Mouse (Mus musculus) hindbrain, embryonic 13.5 days (tissue): ENCODE results near the gene 5730596B20Rik. TPM values are rescaled to one million over a fixed set of nuclear protein-coding genes. Genes with fewer than 3 reads are reported as not detected.

Experiments
- ATAC-seq: fragments of 200-750 bp; cut with Nextera tagmentation; 2 replicates; pipeline ENCODE4 v1.8.0; 2017; ENCODE audit warnings: moderate TSS enrichment; ENCODE audit not compliant: low FRiP score
- H3K27ac ChIP-seq: fragments of 300-500 bp; sonication (generic); 2 replicates; pipeline ENCODE4 v1.5.1; 2015; ENCODE audit warnings: inconsistent platforms, mild to moderate bottlenecking, moderate library complexity
- H3K27me3 ChIP-seq: fragments of 300-500 bp; sonication (generic); 2 replicates; pipeline ENCODE4 v1.6.1; 2015; ENCODE audit warnings: mild to moderate bottlenecking, inconsistent platforms
- H3K36me3 ChIP-seq: fragments of 300-500 bp; sonication (generic); 2 replicates; pipeline ENCODE4 v1.6.1; 2015; ENCODE audit warnings: mild to moderate bottlenecking, inconsistent platforms
- H3K4me1 ChIP-seq: fragments of 300-500 bp; sonication (generic); replicated peaks from 2 replicates; pipeline ENCODE4 v1.6.1; 2015; ENCODE audit warnings: inconsistent platforms
- H3K4me2 ChIP-seq: fragments of 300-500 bp; sonication (generic); 2 replicates; pipeline ENCODE4 v1.6.1; 2015; ENCODE audit warnings: inconsistent platforms, mild to moderate bottlenecking, moderate library complexity
- H3K4me3 ChIP-seq: fragments of 300-500 bp; sonication (generic); 2 replicates; pipeline ENCODE4 v1.5.1; 2015; ENCODE audit warnings: mild to moderate bottlenecking, inconsistent platforms
- H3K9ac ChIP-seq: fragments of 300-500 bp; sonication (generic); 2 replicates; pipeline ENCODE4 v1.6.1; 2015; ENCODE audit warnings: mild to moderate bottlenecking, inconsistent platforms
- H3K9me3 ChIP-seq: fragments of 300-500 bp; sonication (generic); 2 replicates; pipeline ENCODE4 v1.6.1; 2016; ENCODE audit warnings: inconsistent platforms
- WGBS: fragments of 180-500 bp; shearing (Covaris S2); methylation state at CpG from one replicate; pipeline ENCODE4 v1.1.7; 2015; 5-methylcytosine and 5-hydroxymethylcytosine counted together
- polyA plus RNA-seq: library from polyadenylated mRNA; unstranded; fragments of >200 nt; fragmentation: Nextera tagmentation; extraction: Ambion mirVana; gene quantifications from 2 replicates; pipeline ENCODE4 v1.2.1, GENCODE M21; 2015

5730596B20Rik gene
- polyA plus RNA-seq, 1 experiment from 2014 or later = 8.3 TPM

- peak overlapping the region; percentile 95 for H3K27ac ChIP-seq
- peaks cover 39% of the 10 kb centered on the region for H3K4me1 ChIP-seq
- peak overlapping the region; percentile 58 for H3K4me3 ChIP-seq
- peak overlapping the region; percentile 77 for H3K9ac ChIP-seq
- whole genome bisulfite sequencing = under 1% methylated on average over 55 of the region's 55 CpGs
- H3K9me3 ChIP-seq = no peaks in the 10 kb centered on the region
- H3K4me2 ChIP-seq = peak overlapping the region; percentile 64
- ATAC-seq = no peak
- H3K27me3 ChIP-seq = peaks cover 99% of the 10 kb centered on the region
- H3K36me3 ChIP-seq = no peaks in the 10 kb centered on the region
These were observed 28.6 kb downstream of the 5730596B20Rik start for GRCm38 (mm10) chr6:52205638-52206621.

GRCm38 (mm10) chr6:52206882-52207683 lies 29.8 kb downstream of the 5730596B20Rik start:
- WGBS = 4% methylated on average over 4 of the region's 4 CpGs
- peak overlapping the region; percentile 58 for H3K4me3 ChIP-seq

GRCm38 (mm10) chr6:52207684-52207976 lies 30.3 kb downstream of the 5730596B20Rik start:
- H3K4me1 ChIP-seq = peaks cover 53% of the 10 kb centered on the region
- no peaks in the 10 kb centered on the region for H3K36me3 ChIP-seq
- H3K9me3 ChIP-seq = no peaks in the 10 kb centered on the region
- peak overlapping the region; percentile 58 for H3K4me3 ChIP-seq
- peak overlapping the region; percentile 95 for H3K27ac ChIP-seq
- peak overlapping the region; percentile 64 for H3K4me2 ChIP-seq
- no peak for ATAC-seq
- H3K27me3 ChIP-seq = peaks cover 99% of the 10 kb centered on the region
- peak overlapping the region; percentile 77 for H3K9ac ChIP-seq

More at GRCm38 (mm10) chr6:52206882-52207683, 29.8 kb downstream of the 5730596B20Rik start:
- H3K9me3 ChIP-seq = no peaks in the 10 kb centered on the region
- peaks cover 48% of the 10 kb centered on the region for H3K4me1 ChIP-seq
- H3K4me2 ChIP-seq = peak overlapping the region; percentile 64
- peak overlapping the region; percentile 95 for H3K27ac ChIP-seq
- no peaks in the 10 kb centered on the region for H3K36me3 ChIP-seq
- H3K9ac ChIP-seq = peak overlapping the region; percentile 77
- ATAC-seq = no peak
- peaks cover 99% of the 10 kb centered on the region for H3K27me3 ChIP-seq

DNA sequence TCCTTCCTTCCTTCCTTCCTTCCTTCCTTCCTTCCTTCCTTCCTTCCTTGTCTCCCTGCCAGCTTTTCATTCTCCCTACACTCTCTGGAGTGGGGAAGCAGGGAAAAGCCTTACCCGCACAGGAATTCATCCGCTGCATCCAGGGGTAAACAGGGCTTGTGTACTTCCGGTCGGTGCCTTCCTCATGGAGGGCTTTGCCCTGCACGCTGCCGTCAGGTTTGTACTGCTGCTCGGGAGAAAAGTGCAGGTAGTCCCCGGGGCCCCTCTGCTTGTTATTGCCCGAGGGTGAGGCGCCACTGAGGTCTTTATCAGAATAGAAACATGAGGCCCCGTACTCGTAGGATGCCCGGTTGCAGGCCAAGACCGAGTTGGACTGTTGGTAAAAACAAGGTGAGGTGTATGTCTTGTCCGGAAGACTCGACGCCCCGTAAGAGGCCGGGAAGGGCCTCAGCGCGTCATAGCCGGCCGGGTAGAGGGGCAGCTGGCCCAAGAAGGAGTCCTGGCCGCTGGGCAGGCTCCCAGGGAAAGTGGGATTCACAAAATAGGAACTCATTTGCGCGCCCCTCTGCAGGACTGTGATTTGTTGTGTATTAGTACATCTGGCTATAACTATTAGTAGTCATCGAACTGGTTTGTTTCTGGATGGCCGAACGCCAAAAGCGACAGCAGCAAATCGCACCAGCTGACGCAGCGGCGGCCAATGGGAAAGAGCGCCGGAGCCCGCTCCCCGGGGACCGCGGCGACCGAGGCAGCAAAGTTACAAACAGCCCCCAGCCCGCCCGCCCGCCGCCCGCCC lies 31.0 kb downstream of the 5730596B20Rik start, which contains the start of gene Hoxa6:
Gene Hoxa6 (minus strand): TSS at position 651 of the 796 bp plus-strand sequence.
- under 1% methylated on average over 47 of the region's 47 CpGs for WGBS

GRCm38 (mm10) chr6:52208868-52209684 lies 31.8 kb downstream of the 5730596B20Rik start:
- peaks cover 99% of the 10 kb centered on the region for H3K27me3 ChIP-seq
- ATAC-seq = 0 out of 2 replicates have a peak, but pooled peaks have one; percentile 1
- peak overlapping the region; percentile 91 for H3K27ac ChIP-seq
- peak overlapping the region; percentile 70; the same call in 1 of the 2 replicates for H3K9ac ChIP-seq
- peak overlapping the region; percentile 58 for H3K4me3 ChIP-seq
- H3K4me1 ChIP-seq = peaks cover 49% of the 10 kb centered on the region
- 4% methylated on average over 18 of the region's 18 CpGs for WGBS
- no peaks in the 10 kb centered on the region for H3K36me3 ChIP-seq
- H3K9me3 ChIP-seq = no peaks in the 10 kb centered on the region
- H3K4me2 ChIP-seq = peak overlapping the region; percentile 64

More for the DNA sequence above, 31.0 kb downstream of the 5730596B20Rik start, which contains the start of gene Hoxa6:
- H3K4me3 ChIP-seq = peak within 1 kb of the TSS; percentile 58
- H3K9ac ChIP-seq = peak within 1 kb of the TSS; percentile 77
- ATAC-seq = peak; percentile 14; the same call in 1 of the 2 replicates
- no peaks in the 10 kb centered on the region for H3K9me3 ChIP-seq
- peak within 1 kb of the TSS; percentile 64 for H3K4me2 ChIP-seq
- no peaks in the 10 kb centered on the region for H3K36me3 ChIP-seq
- H3K27ac ChIP-seq = peak within 1 kb of the TSS; percentile 95
- peaks cover 57% of the 10 kb centered on the region for H3K4me1 ChIP-seq
- peaks cover 99% of the 10 kb centered on the region for H3K27me3 ChIP-seq

- Histone ChIP-seq H3K4me2 (peak overlapping the region; percentile 64), H3K27me3 (peaks cover 99% of the 10 kb centered on the region)
These were observed 32.4 kb downstream of the 5730596B20Rik start for GRCm38 (mm10) chr6:52209685-52210046.

GRCm38 (mm10) chr6:52211170-52211935 lies 34.1 kb downstream of the 5730596B20Rik start:
- Histone ChIP-seq H3K36me3 (no peaks in the 10 kb centered on the region), H3K4me1 (peaks cover 40% of the 10 kb centered on the region), H3K9ac (peak overlapping the region; percentile 63), H3K9me3 (no peaks in the 10 kb centered on the region), H3K27me3 (peaks cover 99% of the 10 kb centered on the region), H3K27ac (peak overlapping the region; percentile 82), H3K4me3 (peak overlapping the region; percentile 34), H3K4me2 (peak overlapping the region; percentile 64)
- WGBS = 1% methylated on average over 37 of the region's 37 CpGs
- peak; percentile 38; the same call in 1 of the 2 replicates for ATAC-seq

More at GRCm38 (mm10) chr6:52209685-52210046, 32.4 kb downstream of the 5730596B20Rik start:
- no peaks in the 10 kb centered on the region for H3K9me3 ChIP-seq
- no peaks in the 10 kb centered on the region for H3K36me3 ChIP-seq
- H3K4me1 ChIP-seq = peaks cover 45% of the 10 kb centered on the region
- H3K27ac ChIP-seq = peak overlapping the region; percentile 91
- 9% methylated on average over 12 of the region's 12 CpGs for WGBS
- H3K9ac ChIP-seq = peak overlapping the region; percentile 70
- peak overlapping the region; percentile 58 for H3K4me3 ChIP-seq
- no peak for ATAC-seq

DNA sequence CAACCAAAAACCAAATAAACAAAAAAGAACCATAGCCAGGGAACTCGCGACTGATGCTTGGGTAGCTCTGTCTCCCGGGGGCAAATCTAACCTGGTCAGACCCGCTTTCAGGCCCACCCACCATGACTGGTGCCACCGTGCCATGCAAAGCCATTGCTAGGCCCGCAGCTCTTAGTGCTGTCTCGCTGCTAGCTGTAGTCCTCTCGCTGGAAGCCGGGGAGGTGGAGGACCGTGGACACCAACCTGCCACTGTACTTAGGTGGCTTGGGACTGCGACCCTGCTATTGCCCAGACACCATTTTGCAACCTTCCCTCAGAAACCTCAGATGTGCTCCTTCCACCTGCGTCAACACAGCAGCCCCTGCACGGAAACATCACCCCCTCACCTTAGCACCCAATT lies 34.7 kb downstream of the 5730596B20Rik start:
- Histone ChIP-seq H3K4me2 (peak overlapping the region; percentile 64), H3K36me3 (no peaks in the 10 kb centered on the region), H3K27ac (peak overlapping the region; percentile 82), H3K27me3 (peaks cover 99% of the 10 kb centered on the region), H3K9ac (peak overlapping the region; percentile 49), H3K4me1 (peaks cover 43% of the 10 kb centered on the region), H3K4me3 (peak overlapping the region; percentile 34), H3K9me3 (no peaks in the 10 kb centered on the region)
- WGBS = 4% methylated on average over 13 of the region's 13 CpGs
- no peak for ATAC-seq

DNA sequence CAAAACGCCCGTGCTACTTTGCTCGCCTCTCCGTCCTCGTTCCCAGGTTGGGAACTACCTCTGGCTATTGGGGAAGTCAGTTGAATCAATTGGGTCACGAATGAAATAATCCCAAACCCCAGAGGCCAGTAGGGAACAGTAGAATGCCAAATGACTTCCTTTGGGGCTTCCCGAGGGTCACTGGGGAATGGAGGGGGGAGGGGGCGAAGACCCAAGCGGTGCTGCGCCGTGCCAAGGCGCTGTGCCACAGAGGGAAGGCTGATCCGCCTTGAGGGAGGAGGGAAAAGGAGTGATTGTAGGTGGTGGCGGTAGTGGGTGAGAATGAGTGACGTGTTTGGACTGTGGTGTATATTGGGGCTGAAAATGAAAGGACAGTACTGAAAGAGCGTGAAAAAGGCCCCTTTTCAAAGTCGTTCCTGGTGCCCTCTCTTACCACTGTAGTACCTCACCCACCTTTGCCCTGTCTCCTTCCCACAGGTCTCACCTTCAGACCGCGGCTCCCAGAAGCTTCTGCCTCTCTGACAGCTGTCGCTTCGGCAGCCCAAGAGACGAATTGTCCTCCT lies 35.3 kb downstream of the 5730596B20Rik start:
- Histone ChIP-seq H3K4me2 (peak overlapping the region; percentile 64), H3K9ac (peak overlapping the region; percentile 49; the same call in 1 of the 2 replicates), H3K9me3 (no peaks in the 10 kb centered on the region), H3K36me3 (no peaks in the 10 kb centered on the region), H3K27ac (peak overlapping the region; percentile 82), H3K4me3 (peak overlapping the region; percentile 34), H3K4me1 (peaks cover 50% of the 10 kb centered on the region), H3K27me3 (peaks cover 99% of the 10 kb centered on the region)
- 1% methylated on average over 22 of the region's 22 CpGs for WGBS
- ATAC-seq = no peak
